Mouse (Mus musculus) kidney, postnatal 0 days (tissue): ENCODE data around the gene Slc26a9. TPM values are rescaled to one million over a fixed set of nuclear protein-coding genes. Genes with fewer than 3 reads are reported as not detected.
A peak's percentile ranks its signal among the peaks of the same experiment; 100 is the strongest.

ENCODE experiments used
- ATAC-seq: fragments of 200-750 bp; cut with Nextera tagmentation; replicated peaks from 2 replicates; pipeline ENCODE4 v1.8.0; 2017; ENCODE audit warnings: low read depth, moderate number of reproducible peaks, moderate TSS enrichment, moderate library complexity; ENCODE audit not compliant: low FRiP score
- DNase-seq: peaks from one replicate; pipeline ENCODE4 v3.0.0-alpha.2; 2016; ENCODE audit warnings: low spot score
- H3K27ac ChIP-seq: fragments of 300-500 bp; sonication (generic); 2 replicates; pipeline ENCODE4 v1.5.1; 2014; ENCODE audit warnings: mild to moderate bottlenecking
- H3K27me3 ChIP-seq: fragments of 300-500 bp; sonication (generic); 2 replicates; pipeline ENCODE4 v1.6.1; 2014; ENCODE audit warnings: low read length, mixed read lengths; ENCODE audit not compliant: insufficient read depth
- H3K36me3 ChIP-seq: fragments of 300-500 bp; sonication (generic); 2 replicates; pipeline ENCODE4 v1.6.1; 2014; ENCODE audit warnings: low read length, mixed read lengths; ENCODE audit not compliant: insufficient read depth
- H3K4me1 ChIP-seq: fragments of 300-500 bp; sonication (generic); replicated peaks from 2 replicates; pipeline ENCODE4 v1.6.1; 2014; ENCODE audit warnings: antibody characterized with exemption, low read length, mixed read lengths; ENCODE audit not compliant: insufficient read depth
- H3K4me2 ChIP-seq: fragments of 300-500 bp; sonication (generic); 2 replicates; pipeline ENCODE4 v1.6.1; 2014; ENCODE audit warnings: mild to moderate bottlenecking, low read length, moderate library complexity, mixed read lengths
- H3K4me3 ChIP-seq: fragments of 300-500 bp; sonication (generic); replicated peaks from 2 replicates; pipeline ENCODE4 v1.5.1; 2014; ENCODE audit warnings: low read depth, low read length
- H3K9ac ChIP-seq: fragments of 300-500 bp; sonication (generic); 2 replicates; pipeline ENCODE4 v1.6.1; 2014; ENCODE audit warnings: low read depth, low read length
- H3K9me3 ChIP-seq: fragments of 300-500 bp; sonication (generic); replicated peaks from 2 replicates; pipeline ENCODE4 v1.6.1; 2016; ENCODE audit warnings: low read length, inconsistent platforms, mixed read lengths
- CTCF ChIP-seq: IDR thresholded peaks from 2 replicates; pipeline ENCODE4 v1.5.1; 2016; ENCODE audit warnings: antibody characterized with exemption, low read depth, mild to moderate bottlenecking, moderate library complexity
- WGBS: fragments of 180-500 bp; shearing (Covaris S2); extraction: QIAGEN DNeasy Blood & Tissue Kit; methylation state at CpG from one replicate; pipeline ENCODE4 v1.1.7; 2014; 5-methylcytosine and 5-hydroxymethylcytosine counted together
- polyA plus RNA-seq: library from polyadenylated mRNA; unstranded; fragments of >200 nt; fragmentation: Nextera tagmentation; extraction: Ambion mirVana; gene quantifications from 2 replicates; pipeline ENCODE4 v1.2.1, GENCODE M21; 2015

Slc26a9 gene
- polyA plus RNA-seq, 1 experiment from 2014 or later, result 0.20 TPM

DNA sequence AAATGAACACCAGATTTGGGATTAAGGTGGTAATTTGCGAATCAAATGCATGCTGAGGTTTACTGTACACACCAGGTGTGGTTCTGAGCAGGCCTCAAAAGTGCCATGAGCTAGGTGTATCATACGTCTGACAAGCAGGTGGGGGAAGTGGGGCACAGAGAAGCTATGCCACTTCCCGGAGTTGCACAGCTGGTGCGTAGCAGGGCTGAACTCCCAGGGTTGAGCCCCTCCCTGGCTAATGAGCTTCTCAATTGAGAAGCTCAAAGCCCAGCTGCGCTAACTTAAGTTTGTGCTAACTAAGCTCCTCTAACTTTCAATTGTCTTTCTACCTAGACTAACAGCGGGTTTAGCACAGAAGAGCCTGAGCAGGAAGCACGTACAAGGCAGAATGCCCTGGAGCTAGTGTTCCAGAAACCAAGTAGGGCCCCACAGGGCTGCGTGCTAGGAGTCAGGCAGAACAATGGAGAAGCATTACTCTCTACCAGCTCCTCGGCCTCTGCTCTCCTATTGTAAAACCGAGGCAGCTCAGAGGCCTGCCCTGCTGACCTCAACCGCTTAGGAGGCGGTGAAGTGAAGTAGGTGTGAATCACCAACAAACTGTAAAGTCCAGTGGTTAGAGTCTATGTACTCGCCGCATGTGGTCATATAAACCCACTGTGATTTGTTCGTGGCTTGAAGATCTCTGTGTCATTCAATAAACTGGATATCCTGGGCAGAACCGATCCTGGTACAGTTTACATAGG is 24.7 kb upstream of the Slc26a9 start:
- no peak overlapping the region for H3K4me3 ChIP-seq
- no peak overlapping the region for H3K9ac ChIP-seq
- H3K27me3 ChIP-seq, result no peaks in the 10 kb centered on the region
- WGBS, result 66% methylated on average over 16 of the region's 16 CpGs
- H3K4me2 ChIP-seq, result no peak overlapping the region
- H3K9me3 ChIP-seq, result no peaks in the 10 kb centered on the region
- DNase-seq (no peak), ATAC-seq (no peak)
- no peak for TF ChIP-seq CTCF
- H3K36me3 ChIP-seq, result no peaks in the 10 kb centered on the region
- H3K4me1 ChIP-seq, result no peaks in the 10 kb centered on the region
- no peak overlapping the region for H3K27ac ChIP-seq

DNA sequence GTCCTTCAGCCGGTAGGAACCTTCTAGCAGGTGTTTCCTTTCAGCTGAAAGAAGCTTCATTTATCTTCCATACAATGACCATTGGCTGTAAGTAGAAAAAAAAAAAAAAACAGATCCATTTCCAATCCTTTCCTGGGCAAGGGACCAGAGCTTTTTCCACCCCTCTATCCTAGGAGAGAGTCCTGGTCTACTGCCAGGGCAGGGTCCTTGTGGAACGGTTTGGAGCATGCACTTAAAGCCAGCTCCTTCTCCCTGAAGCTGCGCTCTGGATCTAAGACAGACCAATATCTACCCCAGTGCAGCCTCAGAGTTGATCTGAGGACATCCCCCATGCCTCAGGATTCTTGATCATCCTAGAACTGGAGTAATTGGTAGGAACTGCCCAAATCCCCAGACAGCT is 21.8 kb upstream of the Slc26a9 start:
- H3K9ac ChIP-seq, result no peak overlapping the region
- no peak for ATAC-seq
- TF ChIP-seq CTCF, result no peak
- no peak for DNase-seq
- H3K4me2 ChIP-seq, result no peak overlapping the region
- WGBS, result 61% methylated on average over 3 of the region's 3 CpGs
- no peak overlapping the region for H3K27ac ChIP-seq
- no peaks in the 10 kb centered on the region for H3K9me3 ChIP-seq
- no peaks in the 10 kb centered on the region for H3K4me1 ChIP-seq
- no peak overlapping the region for H3K4me3 ChIP-seq
- H3K27me3 ChIP-seq, result no peaks in the 10 kb centered on the region
- no peaks in the 10 kb centered on the region for H3K36me3 ChIP-seq

DNA sequence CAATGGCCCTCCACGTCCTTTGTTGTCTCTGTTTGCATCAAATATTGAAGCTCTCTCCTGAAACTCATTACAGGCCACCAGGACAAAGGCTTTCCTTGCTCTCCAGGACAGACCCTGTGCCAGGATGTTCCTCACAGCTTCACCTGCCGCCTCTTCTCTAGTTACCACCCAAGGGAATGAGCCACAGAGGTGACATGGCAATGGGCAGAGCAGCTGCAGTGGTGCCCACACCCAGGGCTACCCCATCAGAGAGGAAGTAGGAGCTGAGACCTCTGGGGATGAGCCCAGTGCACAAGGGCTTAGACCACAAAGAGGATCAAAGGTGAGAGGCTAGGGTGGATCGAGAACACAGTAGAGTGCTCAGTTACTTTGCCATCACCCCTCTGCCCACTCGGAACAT is 20.3 kb upstream of the Slc26a9 start:
- 81% methylated on average over 4 of the region's 4 CpGs for WGBS
- no peak for TF ChIP-seq CTCF
- DNase-seq (no peak), ATAC-seq (no peak)
- no peaks in the 10 kb centered on the region for H3K9me3 ChIP-seq
- no peaks in the 10 kb centered on the region for H3K4me1 ChIP-seq
- no peak overlapping the region for H3K27ac ChIP-seq
- no peak overlapping the region for H3K4me2 ChIP-seq
- H3K27me3 ChIP-seq, result no peaks in the 10 kb centered on the region
- no peaks in the 10 kb centered on the region for H3K36me3 ChIP-seq
- no peak overlapping the region for H3K9ac ChIP-seq
- no peak overlapping the region for H3K4me3 ChIP-seq

GRCm38 (mm10) chr1:131726586-131726985 is 17.2 kb upstream of the Slc26a9 start:
- no peaks in the 10 kb centered on the region for H3K9me3 ChIP-seq
- DNase-seq, result no peak
- 48% methylated on average over 6 of the region's 6 CpGs for WGBS
- no peak for TF ChIP-seq CTCF
- no peaks in the 10 kb centered on the region for H3K27me3 ChIP-seq
- H3K4me1 ChIP-seq, result peaks cover 6% of the 10 kb centered on the region; the same call in 1 of the 2 replicates
- H3K9ac ChIP-seq, result no peak overlapping the region
- no peak overlapping the region for H3K4me3 ChIP-seq
- no peak overlapping the region for H3K27ac ChIP-seq
- no peak for ATAC-seq
- no peaks in the 10 kb centered on the region for H3K36me3 ChIP-seq
- no peak overlapping the region for H3K4me2 ChIP-seq

DNA sequence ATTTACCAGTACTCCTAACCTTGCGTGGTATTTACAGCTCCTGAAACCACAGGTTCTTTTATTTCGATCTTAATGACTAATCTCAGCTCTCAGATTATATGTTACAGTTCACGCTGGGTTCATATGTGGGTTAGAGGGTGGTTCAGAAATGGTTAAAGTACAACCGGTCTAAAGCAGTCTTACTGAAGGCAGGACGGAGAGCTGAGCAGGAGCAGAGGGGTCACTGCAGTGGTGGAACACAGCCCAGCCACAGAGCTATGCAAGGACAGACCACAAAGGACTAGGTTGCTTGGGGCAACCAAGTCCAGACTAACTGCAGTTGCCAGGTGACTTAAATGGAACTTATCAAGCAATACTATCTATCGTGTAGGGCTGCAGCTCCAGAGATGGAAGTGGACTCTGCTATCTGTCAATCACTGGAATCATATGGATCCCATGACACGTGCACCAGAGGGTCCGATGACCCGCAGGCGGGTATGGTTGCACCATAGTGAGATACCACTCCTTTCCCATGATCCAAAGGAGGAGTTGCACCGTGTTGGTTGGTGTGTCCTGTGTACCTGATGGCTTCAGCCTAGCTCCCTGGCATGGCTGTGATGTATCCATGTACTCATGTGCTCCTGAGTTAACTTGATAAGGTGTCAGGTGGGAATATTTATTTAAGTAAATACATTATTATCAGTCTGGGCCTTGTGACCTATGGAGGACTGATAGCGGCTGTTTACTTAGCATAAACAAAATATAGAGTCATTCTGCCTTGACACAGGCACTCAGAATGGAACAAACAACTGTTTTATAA is 13.0 kb upstream of the Slc26a9 start:
- no peak overlapping the region for H3K9ac ChIP-seq
- no peaks in the 10 kb centered on the region for H3K36me3 ChIP-seq
- WGBS, result 59% methylated on average over 12 of the region's 12 CpGs
- H3K9me3 ChIP-seq, result no peaks in the 10 kb centered on the region
- no peak for TF ChIP-seq CTCF
- no peaks in the 10 kb centered on the region for H3K27me3 ChIP-seq
- peaks cover 10% of the 10 kb centered on the region; the same call in 1 of the 2 replicates for H3K4me1 ChIP-seq
- ATAC-seq (peak; percentile 89), DNase-seq (peak; percentile 40)
- no peak overlapping the region for H3K4me2 ChIP-seq
- H3K4me3 ChIP-seq, result no peak overlapping the region
- H3K27ac ChIP-seq, result 0 out of 2 replicates have a peak overlapping the region, but pooled peaks have one; percentile 52

GRCm38 (mm10) chr1:131733474-131734180 is 10.2 kb upstream of the Slc26a9 start:
- DNase-seq, result peak; percentile 19
- ATAC-seq, result peak; percentile 48; the same call in 1 of the 2 replicates
- H3K4me3 ChIP-seq, result no peak overlapping the region
- 44% methylated on average over 13 of the region's 13 CpGs for WGBS
- no peak overlapping the region for H3K9ac ChIP-seq
- H3K27ac ChIP-seq, result peak overlapping the region; percentile 70
- H3K36me3 ChIP-seq, result no peaks in the 10 kb centered on the region
- H3K4me1 ChIP-seq, result peaks cover 10% of the 10 kb centered on the region; the same call in 1 of the 2 replicates
- H3K27me3 ChIP-seq, result no peaks in the 10 kb centered on the region
- no peak for TF ChIP-seq CTCF
- no peaks in the 10 kb centered on the region for H3K9me3 ChIP-seq
- no peak overlapping the region for H3K4me2 ChIP-seq
